Mouse (Mus musculus): Measurements from ENCODE around the gene Myo15b. TPM values are rescaled to one million over a fixed set of nuclear protein-coding genes. Genes with fewer than 3 reads are reported as not detected.

The Myo15b gene
- polyA plus RNA-seq, 1 experiment = 12.1 TPM

DNA sequence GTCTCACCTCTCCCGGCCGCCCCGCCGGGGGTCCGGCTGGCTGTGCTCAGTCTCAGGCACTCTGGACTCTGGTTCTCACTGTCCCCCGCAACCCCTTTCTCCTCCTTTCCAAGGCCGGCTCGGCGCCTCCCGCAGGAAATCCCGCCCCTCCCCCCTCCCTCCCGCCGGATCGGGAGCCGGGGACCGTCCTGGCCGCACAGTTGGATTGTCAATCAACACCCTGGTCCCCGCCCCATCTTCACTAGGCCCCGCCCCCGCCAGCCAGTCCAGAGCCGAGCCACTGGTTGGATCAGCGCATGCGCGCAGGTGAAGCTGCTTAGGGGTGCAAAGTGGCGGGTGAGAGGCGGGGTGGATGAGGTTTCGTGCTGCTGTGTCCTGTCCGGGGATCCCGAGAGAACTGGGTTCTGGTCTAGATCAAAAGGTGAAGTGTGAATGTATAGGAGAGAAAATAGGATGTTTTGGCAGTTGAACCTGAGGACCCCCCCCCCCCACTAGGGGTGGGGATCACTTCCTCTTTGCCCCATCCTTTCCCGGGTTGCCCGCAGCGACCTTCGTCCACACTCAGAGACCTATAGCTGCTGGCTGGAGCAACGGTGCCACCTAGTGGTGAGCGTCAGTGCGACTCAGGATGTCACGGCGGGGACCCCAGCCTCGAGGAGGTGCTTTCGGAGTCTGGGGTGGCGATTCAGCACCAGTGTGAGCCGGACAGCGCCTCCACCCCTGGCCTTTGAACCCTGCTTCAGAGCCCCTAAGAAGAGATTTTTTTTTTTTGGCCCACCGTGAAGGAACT lies 44.5 kb upstream of the Myo15b start, which contains the start of gene Caskin2:
Caskin2 (minus strand) TSS at position 133 of the 790 bp plus-strand sequence.
- H3K27me3 ChIP-seq (ENCODE audit: control insufficient read depth, insufficient read depth, low read length) = no peaks in the 10 kb centered on the region
- TF ChIP-seq CTCF (IDR thresholded peaks at IDR 0.05; ENCODE audit: control insufficient read depth, insufficient read depth, insufficient replicate concordance, low read depth, low read length) (peak; percentile 90; the same call in 1 of the 2 replicates), POLR2A (IDR thresholded peaks at IDR 0.05; ENCODE audit: control insufficient read depth, low read depth, low read length) (no peak)
- no peaks in the 10 kb centered on the region for H3K36me3 ChIP-seq (ENCODE audit: control insufficient read depth, insufficient read depth, low read length)
- H3K27ac ChIP-seq (ENCODE audit: control insufficient read depth, insufficient read depth, low read depth, low read length) = no peak within 1 kb of the TSS; the same call in 1 of the 2 replicates
- H3K4me3 ChIP-seq (ENCODE audit: control insufficient read depth, low read depth, low read length) = peak within 1 kb of the TSS; percentile 85
- H3K4me1 ChIP-seq (ENCODE audit: control insufficient read depth, insufficient read depth, low read length) = peaks cover 24% of the 10 kb centered on the region

DNA sequence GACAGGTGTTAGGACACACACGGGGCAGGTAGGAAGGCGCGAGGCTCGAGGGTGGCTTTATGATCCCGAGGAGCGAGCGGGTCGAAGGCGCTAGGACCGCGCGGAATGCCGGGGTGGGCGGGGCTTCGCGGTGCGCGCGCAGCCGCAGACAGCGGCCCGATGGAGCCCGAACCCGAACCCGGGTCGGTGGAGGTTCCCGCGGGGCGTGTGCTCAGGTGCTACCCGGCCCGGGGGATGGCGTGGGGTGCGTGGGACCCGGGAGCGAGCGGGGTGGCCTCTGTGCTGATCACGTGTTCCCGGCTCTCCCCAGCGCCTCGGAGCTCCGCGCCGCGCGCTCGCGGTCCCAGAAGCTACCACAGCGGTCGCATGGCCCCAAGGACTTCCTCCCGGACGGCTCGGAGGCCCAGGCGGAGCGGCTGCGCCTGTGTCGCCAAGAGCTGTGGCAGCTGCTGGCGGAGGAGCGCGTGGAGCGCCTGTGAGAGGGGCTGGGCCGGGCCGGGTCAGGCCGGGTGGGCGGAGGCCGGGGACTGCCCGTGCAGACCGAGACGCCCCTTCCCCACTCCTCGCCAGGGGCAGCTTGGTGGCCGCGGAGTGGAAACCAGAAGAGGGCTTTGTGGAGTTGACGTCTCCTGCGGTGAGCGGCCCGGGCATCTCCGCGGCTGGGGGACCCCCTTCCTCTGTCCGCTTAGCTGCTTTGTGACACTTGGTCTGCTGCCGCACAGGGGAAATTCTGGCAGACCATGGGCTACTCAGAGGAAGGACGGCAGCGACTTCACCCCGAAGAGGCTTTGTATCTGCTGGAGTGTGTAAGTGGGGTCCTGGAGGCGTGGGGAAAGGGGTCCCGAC lies 43.4 kb upstream of the Myo15b start, which contains the start of gene Tsen54:
Tsen54 (plus strand) TSS at position 120 of the 846 bp plus-strand sequence.
- H3K4me1 ChIP-seq (ENCODE audit: control insufficient read depth, insufficient read depth, low read length) = peaks cover 24% of the 10 kb centered on the region
- TF ChIP-seq CTCF (IDR thresholded peaks at IDR 0.05; ENCODE audit: control insufficient read depth, insufficient read depth, insufficient replicate concordance, low read depth, low read length) (no peak), POLR2A (IDR thresholded peaks at IDR 0.05; ENCODE audit: control insufficient read depth, low read depth, low read length) (peak; percentile 21; the same call in 1 of the 2 replicates)

DNA sequence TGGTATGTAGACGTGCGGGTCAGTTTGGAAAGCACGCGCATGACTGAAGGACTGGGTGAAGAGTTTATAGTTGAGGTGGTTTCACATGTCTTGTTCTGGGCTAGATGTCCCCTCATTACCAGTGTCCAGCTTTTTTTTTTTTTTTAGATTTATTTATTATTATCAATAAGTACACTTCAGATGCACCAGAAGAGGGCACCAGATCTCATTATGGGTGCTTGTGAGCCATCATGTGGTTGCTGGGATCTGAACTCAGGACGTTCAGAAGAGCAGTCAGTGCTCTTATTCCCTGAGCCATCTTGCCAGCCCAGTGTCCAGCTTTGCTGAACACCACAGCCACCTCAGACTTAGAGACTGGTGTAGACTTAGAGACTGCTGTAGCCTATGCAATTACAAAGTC lies 40.9 kb upstream of the Myo15b start:
- Histone ChIP-seq H3K27ac (ENCODE audit: control insufficient read depth, insufficient read depth, low read depth, low read length) (no peak overlapping the region), H3K36me3 (ENCODE audit: control insufficient read depth, insufficient read depth, low read length) (no peaks in the 10 kb centered on the region), H3K4me3 (ENCODE audit: control insufficient read depth, low read depth, low read length) (no peak overlapping the region), H3K4me1 (ENCODE audit: control insufficient read depth, insufficient read depth, low read length) (peaks cover 24% of the 10 kb centered on the region), H3K27me3 (ENCODE audit: control insufficient read depth, insufficient read depth, low read length) (no peaks in the 10 kb centered on the region)
- TF ChIP-seq POLR2A (IDR thresholded peaks at IDR 0.05; ENCODE audit: control insufficient read depth, low read depth, low read length) = no peak
- no peak for TF ChIP-seq CTCF (IDR thresholded peaks at IDR 0.05; ENCODE audit: control insufficient read depth, insufficient read depth, insufficient replicate concordance, low read depth, low read length)

More for the DNA sequence above, 43.4 kb upstream of the Myo15b start, which contains the start of gene Tsen54:
- Histone ChIP-seq H3K27me3 (ENCODE audit: control insufficient read depth, insufficient read depth, low read length) (no peaks in the 10 kb centered on the region), H3K4me3 (ENCODE audit: control insufficient read depth, low read depth, low read length) (peak within 1 kb of the TSS; percentile 80), H3K27ac (ENCODE audit: control insufficient read depth, insufficient read depth, low read depth, low read length) (no peak within 1 kb of the TSS), H3K36me3 (ENCODE audit: control insufficient read depth, insufficient read depth, low read length) (no peaks in the 10 kb centered on the region)

DNA sequence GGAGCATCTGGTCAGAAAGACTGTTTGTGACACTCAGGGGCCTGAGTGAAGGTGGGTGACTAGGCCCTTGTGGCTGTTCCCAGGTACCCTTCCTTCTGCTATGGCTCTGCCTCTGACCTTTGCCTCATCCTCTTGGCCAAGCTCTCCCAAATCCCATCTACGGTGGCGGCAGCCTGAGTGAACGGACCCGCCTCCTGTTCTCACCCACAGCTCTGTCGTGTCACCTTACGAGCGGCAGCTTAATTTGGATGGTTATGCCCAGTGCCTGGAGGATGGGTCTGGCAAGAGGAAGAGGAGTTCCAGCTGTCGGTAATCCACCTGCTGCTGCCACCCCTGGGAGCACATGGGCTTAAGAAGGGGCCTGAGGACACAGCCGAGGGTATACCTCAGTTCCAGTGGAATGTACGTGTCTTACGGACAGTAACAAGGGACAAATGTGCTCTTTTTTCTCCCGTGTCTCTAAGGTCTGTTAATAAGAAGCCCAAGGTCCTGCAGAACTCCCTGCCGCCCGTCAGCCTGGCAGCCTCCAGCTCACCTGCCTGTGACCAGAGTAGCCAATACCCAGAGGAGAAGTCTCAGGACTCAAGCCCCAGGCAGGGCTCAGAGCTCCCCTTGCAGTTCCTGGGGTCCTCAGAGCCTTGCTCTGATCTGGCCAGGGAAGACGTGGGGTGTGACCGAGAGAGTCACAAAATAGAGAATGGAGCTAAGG lies 38.1 kb upstream of the Myo15b start:
- Histone ChIP-seq H3K4me1 (ENCODE audit: control insufficient read depth, insufficient read depth, low read length) (peaks cover 7% of the 10 kb centered on the region), H3K4me3 (ENCODE audit: control insufficient read depth, low read depth, low read length) (no peak overlapping the region), H3K27me3 (ENCODE audit: control insufficient read depth, insufficient read depth, low read length) (no peaks in the 10 kb centered on the region), H3K27ac (ENCODE audit: control insufficient read depth, insufficient read depth, low read depth, low read length) (no peak overlapping the region), H3K36me3 (ENCODE audit: control insufficient read depth, insufficient read depth, low read length) (no peaks in the 10 kb centered on the region)
- TF ChIP-seq CTCF (IDR thresholded peaks at IDR 0.05; ENCODE audit: control insufficient read depth, insufficient read depth, insufficient replicate concordance, low read depth, low read length) (no peak), POLR2A (IDR thresholded peaks at IDR 0.05; ENCODE audit: control insufficient read depth, low read depth, low read length) (no peak)

DNA sequence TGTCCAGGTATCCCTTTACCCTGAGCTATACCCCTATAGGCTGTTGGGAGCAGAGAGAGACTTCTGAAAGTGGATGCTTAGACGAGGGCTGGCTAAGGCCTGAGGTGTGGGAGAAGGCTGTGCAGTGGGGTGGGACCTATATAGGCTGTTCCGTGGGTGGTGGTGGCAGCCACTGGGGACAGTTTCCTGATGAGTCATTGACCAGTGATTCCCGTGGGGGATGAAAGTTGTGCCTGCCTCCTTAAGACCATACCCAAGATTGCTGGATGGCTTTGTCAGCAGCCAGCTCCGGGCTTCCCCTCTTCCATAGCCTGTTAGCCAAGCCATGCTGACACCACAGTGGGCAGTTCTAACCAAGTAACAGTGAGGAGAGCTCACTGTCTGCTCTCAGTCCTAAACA lies 37.2 kb upstream of the Myo15b start:
- no peaks in the 10 kb centered on the region for H3K36me3 ChIP-seq (ENCODE audit: control insufficient read depth, insufficient read depth, low read length)
- no peaks in the 10 kb centered on the region for H3K27me3 ChIP-seq (ENCODE audit: control insufficient read depth, insufficient read depth, low read length)

DNA sequence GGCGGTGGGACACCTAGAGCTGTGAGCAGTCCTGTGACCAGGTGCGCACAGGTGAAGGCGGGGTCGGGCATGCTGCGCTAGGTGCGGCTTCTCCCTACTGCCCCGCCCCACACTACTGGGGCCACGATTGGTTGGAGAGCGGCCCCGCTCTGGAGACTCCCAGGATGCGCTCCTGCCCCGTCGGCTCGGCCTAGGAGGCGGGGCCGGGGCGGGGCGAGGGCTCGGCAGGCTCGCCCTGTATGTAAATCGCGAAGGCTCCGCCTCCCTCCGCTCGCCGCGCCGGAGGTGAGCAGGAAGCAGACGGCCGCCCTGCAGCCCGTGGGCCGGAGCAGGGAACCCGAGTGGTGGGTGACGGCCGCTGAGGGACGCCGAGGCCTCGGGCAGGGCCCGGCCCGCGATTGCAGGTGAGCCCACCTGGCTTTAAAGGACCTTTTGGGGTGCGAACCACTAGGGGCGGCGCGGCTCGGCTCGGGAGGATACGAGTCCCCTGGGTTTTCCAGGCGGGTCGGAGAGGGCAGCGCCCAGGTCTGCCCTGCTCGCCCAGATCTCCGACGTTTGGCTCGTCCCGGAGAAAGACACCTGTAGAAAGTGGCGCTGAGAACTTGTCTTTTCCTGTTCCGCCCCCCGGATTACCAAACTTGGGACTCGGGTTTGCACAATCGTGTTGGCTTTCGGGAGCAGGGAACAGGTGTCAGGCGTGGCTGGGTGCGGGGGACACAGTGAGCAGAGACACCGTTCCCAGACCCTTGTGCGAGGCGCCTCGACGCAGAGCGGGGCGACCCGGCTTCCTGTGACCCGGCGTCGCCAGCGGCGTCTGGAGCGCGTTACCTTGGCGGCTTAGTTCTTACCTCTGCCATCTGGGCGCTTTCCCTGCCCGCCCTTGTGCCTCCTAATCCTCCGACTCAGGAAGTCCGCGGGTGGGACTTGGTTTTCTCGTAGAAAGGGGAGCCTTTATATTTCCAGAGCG lies 34.1 kb upstream of the Myo15b start, which contains the start of gene Llgl2:
Llgl2 (plus strand) TSS at position 276 of the 967 bp plus-strand sequence.
- TF ChIP-seq POLR2A (IDR thresholded peaks at IDR 0.05; ENCODE audit: control insufficient read depth, low read depth, low read length) (no peak), CTCF (IDR thresholded peaks at IDR 0.05; ENCODE audit: control insufficient read depth, insufficient read depth, insufficient replicate concordance, low read depth, low read length) (no peak)
- peaks cover 3% of the 10 kb centered on the region; the same call in 1 of the 2 replicates for H3K4me1 ChIP-seq (ENCODE audit: control insufficient read depth, insufficient read depth, low read length)
- no peaks in the 10 kb centered on the region for H3K27me3 ChIP-seq (ENCODE audit: control insufficient read depth, insufficient read depth, low read length)
- H3K4me3 ChIP-seq (ENCODE audit: control insufficient read depth, low read depth, low read length) = peak within 1 kb of the TSS; percentile 80
- no peak within 1 kb of the TSS for H3K27ac ChIP-seq (ENCODE audit: control insufficient read depth, insufficient read depth, low read depth, low read length)
- H3K36me3 ChIP-seq (ENCODE audit: control insufficient read depth, insufficient read depth, low read length) = no peaks in the 10 kb centered on the region

More for the DNA sequence above, 37.2 kb upstream of the Myo15b start:
- H3K27ac ChIP-seq (ENCODE audit: control insufficient read depth, insufficient read depth, low read depth, low read length) = no peak overlapping the region
- peaks cover 3% of the 10 kb centered on the region; the same call in 1 of the 2 replicates for H3K4me1 ChIP-seq (ENCODE audit: control insufficient read depth, insufficient read depth, low read length)
- TF ChIP-seq POLR2A (IDR thresholded peaks at IDR 0.05; ENCODE audit: control insufficient read depth, low read depth, low read length) (no peak), CTCF (IDR thresholded peaks at IDR 0.05; ENCODE audit: control insufficient read depth, insufficient read depth, insufficient replicate concordance, low read depth, low read length) (no peak)
- H3K4me3 ChIP-seq (ENCODE audit: control insufficient read depth, low read depth, low read length) = no peak overlapping the region
